Mouse (Mus musculus): ENCODE measurements around the gene Nhsl2.
"Not testable (repeated sequence)": the region's sequence is repeated elsewhere in the genome, so short reads cannot be mapped to it uniquely, and the experiment has no call there.

The Nhsl2 gene

DNA sequence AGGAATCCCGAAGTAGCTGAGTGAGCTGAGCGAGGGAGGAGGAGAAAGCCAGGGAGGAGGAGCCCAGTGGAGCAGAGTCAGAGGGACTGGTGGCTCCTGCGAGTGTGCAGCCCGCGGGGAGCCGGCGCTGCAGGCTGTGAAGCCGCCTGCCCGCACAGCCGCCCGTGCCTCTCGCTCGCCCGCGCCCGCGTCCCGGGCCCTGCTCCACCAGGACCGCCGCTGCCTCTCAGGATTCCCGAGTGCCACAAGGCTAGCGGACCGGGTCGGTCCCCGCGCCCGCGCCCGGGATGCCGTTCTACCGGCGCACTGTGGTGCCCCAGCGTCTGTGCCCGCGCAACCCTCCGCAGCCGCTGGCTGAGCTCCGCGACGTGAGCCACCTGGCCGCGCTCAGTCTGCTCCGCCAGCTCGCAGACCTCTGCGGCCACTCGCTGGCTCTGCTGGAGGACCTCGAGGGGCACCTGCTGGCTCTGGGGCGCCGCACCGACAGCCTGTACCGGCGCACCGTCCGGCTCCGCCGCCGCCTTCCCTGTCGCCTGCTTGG lies at the start of gene Nhsl2:
Gene Nhsl2, plus strand, starts transcription at position 105 of the 541 bp plus-strand sequence.
- DNase-seq (ENCODE audit: low spot score in 2 of 2), result no peak

DNA sequence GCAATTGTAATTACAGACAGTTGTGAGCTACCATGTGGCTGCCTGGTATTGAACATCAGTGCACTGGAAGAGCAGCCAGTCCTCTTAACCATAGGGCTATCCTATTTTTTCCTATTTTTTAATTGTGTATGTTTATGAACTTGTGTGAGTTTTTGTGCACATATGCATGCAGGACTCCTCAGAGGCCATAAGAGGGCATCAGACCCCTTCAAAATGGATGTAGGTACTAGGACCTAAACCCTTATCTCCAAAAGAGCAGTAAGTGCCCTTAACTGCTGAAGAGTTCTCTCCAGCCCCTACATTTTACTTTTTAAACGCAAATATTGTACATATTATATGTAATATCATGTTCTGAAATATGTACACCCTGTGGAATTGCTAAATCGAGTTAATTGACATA lies 43.7 kb upstream of the Nhsl2 start:
- DNase-seq (ENCODE audit: low spot score in 2 of 2), result no peak

DNA sequence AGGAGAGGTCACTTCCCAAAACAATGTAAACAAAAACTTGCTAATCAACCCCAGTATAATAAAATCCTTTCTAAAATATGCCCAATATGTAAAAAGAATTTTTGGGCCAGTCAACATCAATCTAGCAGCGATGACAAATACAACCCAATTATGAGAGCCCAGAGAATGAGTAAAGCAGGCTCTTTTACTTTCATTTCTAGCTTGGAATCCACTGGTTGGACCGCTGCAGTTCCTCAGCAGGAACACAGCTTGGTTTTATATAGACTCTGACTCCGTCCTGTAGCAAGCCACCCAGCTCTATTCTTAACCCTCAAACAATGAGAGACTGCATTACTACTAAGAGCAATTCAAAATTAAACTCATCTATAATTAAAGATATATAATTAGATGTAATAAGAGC lies 37.4 kb upstream of the Nhsl2 start:
- DNase-seq (ENCODE audit: low spot score in 2 of 2), result no peak

DNA sequence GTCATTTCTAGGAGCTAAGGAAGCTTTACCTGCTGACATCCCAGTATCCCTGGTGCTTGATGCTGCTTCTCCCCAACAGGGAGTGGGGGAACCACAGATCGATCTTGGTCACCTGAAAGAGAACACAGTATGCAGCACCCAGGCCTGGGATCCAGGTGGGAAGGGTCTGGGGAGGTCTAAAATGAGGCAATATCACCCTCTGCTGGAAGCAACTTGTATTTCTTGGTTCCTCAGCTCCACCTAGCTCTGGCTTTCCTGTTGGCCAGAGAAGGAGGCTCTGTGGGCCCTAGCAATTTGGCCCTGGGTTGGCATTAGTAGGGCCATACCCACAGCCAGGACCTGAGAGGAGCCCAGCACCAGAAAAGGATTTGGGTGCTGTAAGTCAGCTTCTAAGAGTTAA lies 30.0 kb upstream of the Nhsl2 start:
- no peak for DNase-seq (ENCODE audit: low spot score in 2 of 2)

DNA sequence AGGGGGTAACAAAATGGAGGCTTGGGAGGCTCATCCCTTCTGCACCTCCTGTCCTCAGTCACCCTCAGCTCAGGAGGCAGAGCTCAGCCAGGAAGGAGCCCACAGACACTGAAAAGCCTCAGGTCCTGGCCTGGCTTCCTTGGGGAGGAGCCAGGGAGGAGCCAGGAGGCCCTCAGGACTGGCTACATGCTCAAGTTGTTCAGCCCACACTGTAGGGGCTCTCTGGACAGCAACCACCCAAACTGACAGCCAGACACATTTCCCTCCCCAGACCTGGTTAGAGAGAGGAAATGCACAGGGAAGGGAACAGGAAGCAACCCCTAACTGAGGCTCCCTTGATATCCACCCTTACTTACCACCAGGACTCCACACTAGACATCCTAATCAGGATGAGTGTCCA lies 29.2 kb upstream of the Nhsl2 start:
- not testable (repeated sequence) for DNase-seq (ENCODE audit: low spot score in 2 of 2)

DNA sequence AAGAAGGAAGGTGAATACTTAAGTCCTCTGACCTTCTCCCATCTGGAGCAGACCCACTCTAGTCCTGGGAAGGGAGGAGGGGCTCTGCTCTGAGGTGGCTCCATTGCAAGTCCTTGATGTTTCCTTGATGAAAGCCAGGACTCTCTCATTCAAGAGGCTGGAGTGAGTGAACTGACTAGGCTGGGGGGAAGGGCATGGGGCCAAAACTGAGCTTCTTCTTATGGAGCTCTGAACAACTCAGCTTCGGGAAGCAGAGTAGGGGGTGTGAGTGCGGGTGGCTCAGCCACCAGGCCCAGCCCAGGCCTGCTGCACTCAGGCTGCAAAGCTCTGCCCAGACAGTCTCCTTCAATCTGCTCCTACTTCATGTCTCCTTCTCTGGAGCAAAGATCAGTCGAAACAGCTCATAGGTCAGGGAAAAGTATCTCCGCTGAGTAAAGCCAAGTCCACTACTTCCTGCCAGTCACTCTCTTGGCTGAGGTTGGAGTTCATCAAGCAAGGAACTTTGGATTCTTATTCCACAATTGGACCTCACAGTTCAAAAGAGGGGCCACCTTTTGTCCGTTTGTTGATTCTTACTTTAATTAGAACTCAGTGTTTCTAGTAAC lies 1.9 kb upstream of the Nhsl2 start:
- DNase-seq (ENCODE audit: low spot score in 2 of 2), result no peak

DNA sequence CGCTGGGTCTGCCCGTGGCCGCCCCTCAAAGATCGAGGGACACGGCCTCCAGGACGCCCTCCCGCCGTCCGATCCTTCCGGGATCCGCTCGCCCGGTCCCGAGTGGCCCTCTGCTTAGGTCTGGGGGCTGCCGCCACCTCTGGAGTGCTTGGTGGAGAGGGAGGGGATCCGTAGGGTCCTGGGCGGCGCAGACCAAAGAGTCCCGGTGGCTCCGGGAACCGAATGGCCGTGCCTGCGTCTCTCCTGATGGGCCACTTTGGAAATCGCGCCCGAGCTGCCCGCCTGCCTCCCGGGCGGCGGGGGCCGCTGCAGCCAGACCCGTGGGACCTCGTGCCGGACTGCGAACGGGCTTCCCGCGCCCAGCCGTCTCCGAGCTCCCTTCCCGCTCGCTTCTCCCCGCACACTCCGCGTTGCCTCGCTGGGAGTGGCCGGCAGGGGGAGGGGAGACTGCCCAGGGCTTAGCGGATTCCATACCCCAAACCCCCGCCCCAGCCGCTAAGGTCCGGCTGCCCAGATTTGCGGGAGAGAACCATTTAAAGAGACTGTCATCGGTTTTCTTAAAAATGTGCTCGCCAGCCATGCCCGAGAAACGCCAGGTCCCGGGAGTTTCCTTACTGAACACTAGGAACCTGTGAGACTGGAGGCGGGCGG lies 841 bp downstream of the Nhsl2 start:
- DNase-seq (ENCODE audit: low spot score in 2 of 2), result no peak

DNA sequence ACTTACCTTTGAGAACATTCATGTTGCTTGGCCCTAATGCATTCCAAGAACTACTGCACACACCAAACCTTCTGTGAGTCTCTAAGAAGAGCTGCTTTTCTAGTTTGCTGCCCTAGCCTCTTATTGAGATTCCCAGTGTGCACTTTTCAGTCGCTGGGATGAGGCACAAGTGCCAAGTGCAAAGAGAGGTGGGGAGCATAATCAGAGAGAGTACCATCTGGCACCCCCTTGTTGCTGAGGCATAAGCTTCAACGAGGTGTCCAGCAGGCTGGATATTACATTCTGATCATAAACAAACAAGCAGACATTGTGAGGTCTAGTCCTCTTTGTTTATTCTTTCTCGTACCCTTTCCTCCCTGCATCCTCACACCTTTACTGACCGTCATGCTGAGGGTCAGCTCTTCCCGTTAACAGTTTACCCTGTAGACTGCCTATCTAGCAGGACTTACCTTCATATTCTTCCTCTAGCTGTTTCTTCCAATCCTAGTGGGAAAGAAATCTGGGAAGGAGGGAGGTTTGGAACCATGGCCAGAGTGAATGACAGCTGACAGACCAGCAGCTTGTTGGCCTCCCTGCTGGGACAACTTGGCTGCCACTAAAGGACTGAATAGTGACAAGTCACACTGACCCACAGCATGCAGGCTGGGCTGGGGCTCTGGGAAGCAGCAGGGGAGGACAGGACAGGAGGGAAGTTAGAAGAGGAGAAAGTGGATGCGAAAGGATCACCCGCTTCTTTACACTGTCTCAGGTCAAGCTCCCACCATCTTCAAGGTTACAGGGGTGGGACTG lies 2.6 kb downstream of the Nhsl2 start:
- DNase-seq (ENCODE audit: low spot score in 2 of 2), result no peak

DNA sequence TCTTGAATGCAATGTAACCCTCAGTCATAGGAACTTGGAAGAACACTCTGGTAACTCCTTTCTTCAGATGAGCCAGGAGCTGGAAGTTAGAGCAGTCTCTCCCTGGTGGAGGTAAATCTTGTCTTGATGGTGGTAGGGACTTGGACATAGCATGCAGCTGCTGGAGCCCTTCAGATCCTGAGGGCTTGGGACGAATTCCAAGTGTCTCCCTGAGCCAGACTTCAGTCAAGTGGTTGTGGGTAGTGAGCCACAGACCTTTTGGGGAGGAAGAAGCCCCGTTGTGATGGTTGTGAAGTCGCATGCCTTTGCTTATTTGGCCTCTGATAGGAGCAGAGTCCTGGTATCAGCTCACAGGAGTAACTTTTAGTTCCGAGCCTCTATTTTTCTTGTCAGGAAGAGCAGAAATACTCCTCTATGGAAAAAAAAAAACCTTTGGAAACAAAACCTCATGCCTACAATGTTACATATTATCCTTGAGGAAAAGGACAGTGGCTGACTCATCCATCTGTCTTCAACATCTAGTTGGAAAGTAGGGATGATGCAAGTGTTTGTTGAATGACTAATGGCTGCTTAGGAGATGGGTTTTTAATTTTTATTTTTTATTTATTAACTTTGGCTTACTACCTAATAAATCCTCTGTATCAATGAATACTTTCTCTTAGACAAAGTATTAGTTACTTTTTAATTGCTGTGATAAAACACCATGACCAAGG lies 14.6 kb downstream of the Nhsl2 start:
- no peak for DNase-seq (ENCODE audit: low spot score in 2 of 2)

DNA sequence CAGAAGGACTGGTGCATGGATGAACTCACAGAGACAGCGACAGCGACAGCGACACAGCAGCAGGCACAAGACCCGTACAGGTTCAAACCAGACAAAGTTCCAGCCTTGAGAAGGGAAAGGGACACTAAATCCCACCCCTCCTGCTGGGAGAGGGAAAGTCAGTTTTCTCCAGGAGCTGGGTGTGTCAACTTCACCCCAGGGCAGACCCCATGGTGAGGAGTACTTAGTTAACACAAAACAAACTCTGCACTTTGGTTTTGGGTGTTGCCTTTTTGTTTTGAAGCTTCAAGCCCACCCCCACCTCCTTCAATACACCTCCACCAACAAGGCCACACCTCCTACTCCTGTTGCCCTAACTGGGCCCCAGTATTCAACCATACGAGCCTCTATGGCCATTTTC lies 15.6 kb downstream of the Nhsl2 start:
- no peak for DNase-seq (ENCODE audit: low spot score in 2 of 2)

DNA sequence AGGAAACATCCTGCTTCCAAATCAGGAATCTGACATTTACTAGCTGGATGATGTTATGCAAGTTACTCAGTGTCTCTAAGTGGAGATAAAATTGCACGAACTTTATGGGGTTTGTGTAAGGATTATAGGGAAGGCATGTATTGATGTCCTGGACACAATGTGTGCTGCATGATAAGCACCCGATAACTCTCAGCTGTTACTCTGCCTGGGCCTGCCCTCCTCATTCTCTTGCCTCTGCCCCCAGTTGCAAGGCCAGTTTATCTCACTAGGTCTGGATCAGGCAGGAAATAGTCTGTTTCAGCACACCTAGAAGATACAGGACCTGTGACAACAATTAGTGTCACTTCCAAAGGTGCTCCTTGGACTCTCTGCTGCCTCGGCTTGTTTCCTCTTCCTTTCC lies 25.0 kb downstream of the Nhsl2 start:
- no peak for DNase-seq (ENCODE audit: low spot score in 2 of 2)

DNA sequence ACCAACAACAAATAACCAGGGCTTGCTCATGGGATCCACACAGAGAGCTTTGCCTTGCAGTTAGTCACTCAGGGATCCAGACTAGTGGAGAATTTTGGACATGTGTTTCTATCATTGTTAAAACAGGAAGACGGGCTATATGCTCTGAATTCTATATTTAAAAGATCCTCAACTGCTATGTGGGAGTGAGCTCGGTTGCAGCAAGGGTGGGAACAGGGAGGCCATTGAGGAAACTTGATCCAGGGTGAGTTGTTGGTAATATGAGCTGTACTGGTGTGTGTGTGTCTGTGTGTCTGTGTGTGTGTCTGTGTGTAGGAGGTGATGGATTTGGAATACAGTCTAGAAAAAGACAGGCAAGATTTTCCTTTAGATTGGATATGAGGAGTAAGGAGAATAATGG lies 25.7 kb downstream of the Nhsl2 start:
- no peak for DNase-seq (ENCODE audit: low spot score in 2 of 2)

DNA sequence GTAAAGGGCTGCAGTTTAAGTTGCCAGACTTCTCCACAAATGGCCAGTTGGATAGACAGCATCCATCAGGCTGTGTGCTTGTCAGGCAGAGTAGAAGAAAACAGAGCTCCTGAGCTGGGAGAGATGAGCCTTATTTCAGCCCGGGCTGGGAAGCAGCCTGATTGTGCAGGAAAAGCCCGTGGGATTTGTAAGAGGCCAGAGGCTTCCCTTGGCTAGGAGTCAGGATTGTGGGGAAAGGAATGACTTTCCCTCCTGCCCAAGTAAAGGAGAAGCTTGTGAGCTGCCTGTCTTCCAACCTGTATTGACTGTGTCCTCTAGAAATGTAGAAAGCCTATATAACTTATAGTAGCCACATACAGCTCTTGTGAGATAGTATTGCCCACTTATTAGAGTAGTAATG lies 27.0 kb downstream of the Nhsl2 start:
- no peak for DNase-seq (ENCODE audit: low spot score in 2 of 2)

DNA sequence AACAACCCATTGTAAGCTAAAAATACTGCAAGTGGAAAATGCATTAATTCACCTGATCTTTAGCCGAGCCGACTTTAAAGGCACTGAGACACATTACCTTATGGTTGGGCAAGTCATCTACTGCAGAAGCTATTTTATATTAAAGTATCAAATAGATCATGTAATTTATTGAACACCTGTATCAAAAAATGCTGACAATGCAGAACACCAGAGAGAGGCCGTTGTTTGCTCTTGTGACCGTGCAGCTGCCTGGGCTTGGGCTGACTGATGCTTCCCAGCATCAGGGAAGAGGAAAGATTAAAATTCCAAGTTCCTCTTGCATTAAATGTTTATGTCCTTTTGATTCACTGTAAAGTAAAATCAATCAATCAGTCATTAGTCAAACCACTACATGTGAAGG lies 28.7 kb downstream of the Nhsl2 start:
- DNase-seq (ENCODE audit: low spot score in 2 of 2), result no peak

DNA sequence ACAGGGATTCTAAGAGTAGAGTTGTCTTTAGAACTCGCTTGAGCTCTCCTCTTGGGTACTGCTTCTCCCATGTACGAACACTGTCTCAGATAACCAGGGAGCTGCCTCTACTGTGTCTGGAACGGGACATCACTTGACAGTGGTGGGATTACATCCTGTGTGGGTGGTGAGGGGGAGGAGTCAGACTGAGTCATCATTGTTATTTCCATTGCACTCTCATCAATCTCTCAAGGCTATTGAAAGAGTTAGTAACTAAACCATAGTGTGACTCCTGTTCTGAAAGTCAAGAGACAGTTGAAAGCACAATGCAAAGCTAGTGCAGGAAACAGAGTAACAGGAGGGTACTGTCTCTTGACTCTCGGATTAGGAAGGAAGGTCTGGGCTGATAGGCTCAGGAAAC lies 29.4 kb downstream of the Nhsl2 start:
- no peak for DNase-seq (ENCODE audit: low spot score in 2 of 2)

DNA sequence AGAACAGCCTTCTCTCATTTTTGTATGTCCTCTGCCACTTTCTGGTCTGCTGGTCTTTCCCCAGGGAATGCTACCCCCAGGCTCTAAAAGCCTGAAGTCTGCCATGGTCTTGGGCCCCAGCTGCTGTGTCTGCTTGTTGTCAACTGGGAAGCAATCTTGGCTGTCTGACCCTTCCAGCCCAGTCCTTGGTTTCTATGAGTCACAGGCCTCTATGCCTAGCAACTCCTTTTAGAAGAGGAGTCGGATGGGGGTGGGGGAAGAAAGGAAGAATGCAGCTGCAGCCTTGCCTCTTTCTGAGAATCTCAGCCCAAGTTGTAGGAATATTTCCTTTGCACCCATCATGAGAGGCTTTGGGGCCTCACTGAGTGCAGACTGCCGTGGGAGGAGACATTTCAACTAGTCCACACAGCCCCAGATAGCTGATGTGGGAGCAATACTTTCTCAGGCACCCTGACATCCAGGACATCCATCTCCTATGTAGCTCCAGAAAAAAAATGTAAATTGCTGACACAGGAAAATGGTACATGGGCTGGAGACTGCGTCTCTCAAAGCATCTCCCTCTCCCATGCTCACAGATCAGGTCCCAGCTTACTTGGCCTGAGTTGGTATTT lies 33.1 kb downstream of the Nhsl2 start:
- DNase-seq (ENCODE audit: low spot score in 2 of 2), result no peak

DNA sequence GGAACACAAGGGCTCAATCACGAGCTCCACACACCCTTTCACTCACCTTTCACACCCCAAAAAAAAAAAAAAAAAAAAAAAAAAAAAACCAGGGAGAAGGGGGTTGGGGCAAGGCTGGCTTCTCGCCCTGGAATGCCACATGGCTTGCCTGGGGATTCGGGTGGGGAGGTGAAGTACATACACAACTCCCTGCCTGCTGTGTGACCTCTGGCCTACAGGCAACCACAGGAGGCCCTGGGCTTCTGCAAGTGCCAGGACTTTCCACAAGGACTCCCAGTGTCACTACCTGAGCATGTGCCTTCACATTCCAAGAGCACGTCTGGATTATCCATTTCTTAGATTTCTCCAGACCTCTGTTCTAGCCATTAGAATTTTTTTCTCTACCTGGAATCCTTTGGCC lies 40.2 kb downstream of the Nhsl2 start:
- no peak for DNase-seq (ENCODE audit: low spot score in 2 of 2)

DNA sequence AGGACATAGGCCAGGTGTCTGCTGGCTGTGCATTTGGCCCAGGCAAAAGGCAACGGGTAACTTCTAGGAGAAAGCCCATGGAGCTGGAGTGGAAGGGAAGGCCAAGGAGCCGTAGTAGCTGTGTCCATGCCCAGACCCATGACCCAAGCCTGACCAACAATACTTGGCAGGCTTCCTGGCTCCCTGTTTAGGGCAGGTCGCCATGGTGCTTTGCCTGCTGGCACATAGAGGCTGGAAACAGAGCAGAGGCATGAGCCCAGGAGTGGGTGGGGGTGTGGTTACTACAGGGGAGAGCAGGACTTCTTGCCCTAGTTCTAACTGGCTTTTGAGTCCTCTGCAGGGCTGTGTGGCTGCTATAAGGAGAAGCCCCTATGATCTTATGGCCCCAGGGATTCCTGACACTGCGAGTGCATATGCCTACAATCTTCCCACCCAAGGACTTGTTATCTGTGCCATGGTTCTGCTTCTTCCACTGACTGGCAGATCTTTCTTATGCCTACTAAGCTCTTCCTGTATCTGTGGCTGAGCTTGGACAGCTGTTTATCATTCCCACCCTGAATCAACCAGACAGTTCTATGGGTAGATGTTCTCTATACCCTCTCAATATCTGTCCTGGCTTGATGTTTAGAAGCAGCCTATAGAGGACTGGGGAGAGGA lies 40.8 kb downstream of the Nhsl2 start:
- DNase-seq (ENCODE audit: low spot score in 2 of 2), result no peak

DNA sequence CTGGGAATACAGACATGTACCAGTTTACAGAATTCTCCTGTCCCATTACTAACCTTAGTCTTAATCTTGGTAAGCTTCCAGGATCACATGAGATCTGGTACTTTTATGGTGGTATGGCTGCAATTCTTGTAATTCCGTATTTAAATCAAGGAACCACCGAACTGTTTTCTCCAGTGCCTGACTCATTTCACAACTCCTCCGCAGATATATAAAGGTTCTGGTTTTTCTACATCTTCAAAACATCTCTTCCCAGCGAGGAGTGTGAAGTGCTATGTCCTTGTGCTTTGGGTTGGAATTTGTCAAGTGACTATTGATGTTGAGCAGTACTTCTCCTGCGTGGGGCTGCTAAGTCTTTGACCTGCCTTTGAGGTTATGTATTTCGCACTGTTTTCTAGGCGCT lies 44.6 kb downstream of the Nhsl2 start:
- DNase-seq (ENCODE audit: low spot score in 2 of 2), result no peak

DNA sequence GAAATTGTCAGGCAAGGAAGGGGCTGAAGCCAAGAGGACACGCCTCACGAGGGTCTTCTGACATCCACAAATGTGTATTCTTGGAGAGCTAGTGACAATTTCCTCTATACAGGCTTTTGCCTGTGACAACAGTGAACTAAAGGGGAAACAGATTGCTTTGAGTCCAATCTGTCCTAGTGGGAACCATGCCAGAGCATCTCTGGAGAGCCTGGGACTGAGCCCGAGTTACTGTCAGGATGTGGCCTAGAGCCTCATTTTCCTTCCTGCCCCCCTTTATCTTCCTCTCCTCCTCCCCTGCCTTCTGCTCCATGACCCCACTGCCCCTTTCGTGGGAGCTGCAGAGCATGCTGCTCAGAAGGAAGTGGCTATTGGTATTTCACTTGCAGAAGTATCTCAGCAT lies 49.2 kb downstream of the Nhsl2 start:
- no peak for DNase-seq (ENCODE audit: low spot score in 2 of 2)

DNA sequence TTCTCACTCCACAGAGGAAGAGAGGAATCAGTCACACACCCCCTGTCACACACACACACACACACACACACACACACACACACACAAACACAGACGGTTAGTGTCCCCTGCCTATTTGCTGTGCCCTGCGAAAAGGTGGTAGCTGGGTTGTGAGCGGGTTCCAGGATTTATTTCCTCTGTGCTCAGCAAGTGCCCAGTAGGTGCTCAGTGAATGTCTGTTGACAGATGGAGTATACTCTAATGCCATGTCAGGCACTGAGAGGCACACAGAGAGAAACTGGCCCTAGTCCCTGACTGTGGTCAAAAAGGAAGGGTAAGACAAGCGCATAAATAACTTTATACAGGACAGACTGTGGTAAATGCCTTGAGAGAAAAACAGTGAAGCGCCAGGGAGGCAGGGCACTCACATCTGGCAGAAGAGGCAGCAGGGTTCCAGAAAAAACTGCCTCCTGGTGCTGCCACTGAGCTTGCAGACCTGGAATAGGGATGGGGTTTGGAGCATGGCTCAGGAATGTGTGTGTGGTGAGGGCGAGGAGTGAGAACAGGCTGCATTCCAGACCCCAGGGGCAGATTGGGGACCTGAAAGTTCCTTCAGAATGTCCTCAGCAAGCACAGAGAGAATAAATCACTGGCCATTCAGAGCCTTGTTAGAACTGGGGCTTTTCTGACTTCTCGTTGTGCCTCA lies 52.8 kb downstream of the Nhsl2 start:
- DNase-seq (ENCODE audit: low spot score in 2 of 2), result no peak

Measured in frontal cortex, postnatal 14 days (tissue).